Mouse (Mus musculus) ES-Bruce4 (cell line): Measurements from ENCODE around the gene Tnrc6c.

ENCODE experiments used
- CTCF ChIP-seq: IDR thresholded peaks from one replicate; pipeline ENCODE4 v1.8.1; 2011; ENCODE audit warnings: low read depth, low read length
- EP300 ChIP-seq: IDR thresholded peaks from 2 replicates; pipeline ENCODE4 v1.6.1; 2011; ENCODE audit warnings: low read depth, low read length; ENCODE audit not compliant: insufficient read depth
- POLR2A ChIP-seq: IDR thresholded peaks from one replicate; pipeline ENCODE4 v1.8.1; 2011; ENCODE audit warnings: low read length; ENCODE audit not compliant: insufficient read depth

DNA sequence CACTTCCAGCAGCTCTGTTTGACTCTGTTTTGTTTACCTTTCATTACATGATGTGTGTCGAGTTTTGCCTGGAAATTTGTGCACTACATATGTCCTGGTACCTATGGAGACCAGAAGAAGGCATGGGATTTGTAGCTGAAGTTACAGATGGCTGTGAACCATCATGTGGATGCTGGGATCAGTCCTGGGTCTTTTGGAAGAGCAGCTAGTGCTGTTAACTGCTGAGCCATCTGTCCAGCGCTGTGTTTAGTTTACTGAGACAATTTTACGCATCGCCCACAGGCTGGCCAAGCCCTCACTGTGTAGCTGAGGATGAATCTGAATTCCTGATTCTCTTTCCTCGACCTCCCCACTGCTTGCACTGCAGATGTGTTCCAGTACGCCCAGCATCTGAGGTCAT lies 6.1 kb upstream of the Tnrc6c start:
- TF ChIP-seq CTCF: no peak
- TF ChIP-seq EP300: no peak
- no peak for TF ChIP-seq POLR2A
